Mouse (Mus musculus) kidney, adult 2 months (tissue): ENCODE results near the gene Spata31d1b.

Source experiments
- CTCF ChIP-seq: fragments of 200-500 bp; conservative IDR thresholded peaks from 2 replicates; pipeline ENCODE4 v1.5.1; 2011; ENCODE audit warnings: low read depth, mild to moderate bottlenecking, control low read depth, low read length, moderate library complexity, mixed read lengths; ENCODE audit not compliant: insufficient read depth, insufficient read length
- POLR2A ChIP-seq: fragments of 200-500 bp; IDR thresholded peaks from one replicate; pipeline ENCODE4 v1.6.1; 2011; ENCODE audit warnings: low read depth, low read length, control low read depth

DNA sequence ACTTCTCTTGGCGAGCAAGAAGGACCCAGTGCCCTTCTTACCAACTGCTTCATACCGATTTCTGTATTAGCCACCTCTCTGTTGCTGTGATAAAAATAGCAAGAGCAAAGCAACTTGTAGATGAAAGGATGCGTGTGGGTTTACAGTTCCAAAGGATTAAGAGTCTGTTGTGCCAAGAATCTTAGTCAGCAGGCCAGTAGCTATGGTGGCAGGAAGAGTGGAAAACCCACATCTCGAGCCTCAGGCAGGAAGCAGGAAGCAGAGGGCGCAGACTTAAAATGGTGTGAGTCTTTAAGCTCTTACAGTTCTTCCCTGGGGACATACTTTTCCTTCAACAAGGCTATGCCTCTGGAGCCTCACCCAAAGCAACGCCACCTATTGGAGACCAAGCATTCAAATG lies 33.4 kb downstream of the Spata31d1b start:
- TF ChIP-seq POLR2A: no peak
- TF ChIP-seq CTCF: no peak
